Mouse (Mus musculus) urinary bladder, postnatal 0 days (tissue): ENCODE measurements around the gene Gm8947. TPM values are rescaled to one million over a fixed set of nuclear protein-coding genes. Genes with fewer than 3 reads are reported as not detected.

Experiments
- polyA plus RNA-seq: library from polyadenylated mRNA; unstranded; fragments of >200 nt; fragmentation: Nextera tagmentation; extraction: Ambion mirVana; gene quantifications from 2 replicates; pipeline ENCODE4 v1.2.1, GENCODE M21; 2015

Gm8947 gene
- 0.21 TPM in 1 of 2 replicates, not detected in the other for polyA plus RNA-seq

DNA sequence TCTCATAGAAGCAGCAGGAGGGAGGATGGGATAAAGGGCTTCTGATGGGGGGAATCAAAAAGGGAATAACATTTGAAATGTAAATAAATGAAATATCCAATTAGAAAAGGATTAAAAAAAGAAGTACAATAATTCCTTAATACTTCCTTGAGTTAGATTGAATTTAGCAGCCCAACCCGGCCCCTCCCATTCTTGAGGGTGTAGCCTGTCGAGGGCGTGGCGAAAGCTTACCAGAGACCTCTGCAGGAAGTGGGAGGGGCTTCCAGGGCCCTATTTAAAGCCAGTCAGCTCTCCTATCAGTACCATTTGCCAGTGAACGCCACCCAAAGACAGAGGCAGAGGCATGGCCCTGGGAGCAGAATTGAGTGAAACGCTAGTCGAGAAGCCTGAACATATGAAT, at the start of gene Gm8947:
Gm8947 (plus strand) TSS at position 302 of the 400 bp plus-strand sequence.

DNA sequence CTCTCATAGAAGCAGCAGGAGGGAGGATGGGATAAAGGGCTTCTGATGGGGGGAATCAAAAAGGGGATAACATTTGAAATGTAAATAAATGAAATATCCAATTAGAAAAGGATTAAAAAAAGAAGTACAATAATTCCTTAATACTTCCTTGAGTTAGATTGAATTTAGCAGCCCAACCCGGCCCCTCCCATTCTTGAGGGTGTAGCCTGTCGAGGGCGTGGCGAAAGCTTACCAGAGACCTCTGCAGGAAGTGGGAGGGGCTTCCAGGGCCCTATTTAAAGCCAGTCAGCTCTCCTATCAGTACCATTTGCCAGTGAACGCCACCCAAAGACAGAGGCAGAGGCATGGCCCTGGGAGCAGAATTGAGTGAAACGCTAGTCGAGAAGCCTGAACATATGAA, 9.9 kb upstream of the Gm8947 start, which contains the start of gene Gm47985:
Gm47985 (plus strand) TSS at position 272 of the 400 bp plus-strand sequence.

DNA sequence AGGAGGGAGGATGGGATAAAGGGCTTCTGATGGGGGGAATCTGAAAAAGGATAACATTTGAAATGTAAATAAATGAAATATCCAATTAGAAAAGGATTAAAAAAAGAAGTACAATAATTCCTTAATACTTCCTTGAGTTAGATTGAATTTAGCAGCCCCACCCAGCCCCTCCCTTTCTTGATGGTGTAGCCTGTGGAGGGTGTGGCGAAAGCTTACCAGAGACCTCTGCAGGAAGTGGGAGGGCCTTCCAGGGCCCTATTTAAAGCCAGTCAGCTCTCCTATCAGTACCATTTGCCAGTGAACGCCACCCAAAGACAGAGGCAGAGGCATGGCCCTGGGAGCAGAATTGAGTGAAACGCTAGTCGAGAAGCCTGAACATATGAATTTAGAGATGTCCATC, 5.9 kb downstream of the Gm8947 start, which contains the start of gene Gm47995:
Gm47995 (plus strand) TSS at position 329 of the 400 bp plus-strand sequence.

GRCm38 (mm10) chr1:151203818-151204217, 11.6 kb downstream of the Gm8947 start, which contains the start of gene 3110040M04Rik:
Gene 3110040M04Rik (plus strand): TSS chr1:151204121.

GRCm38 (mm10) chr1:151209824-151210355, 17.7 kb downstream of the Gm8947 start, which contains the start of gene Gm47996:
Gene Gm47996 (plus strand): TSS chr1:151210131.

Other genes with a start within 250 kb of the Gm8947 start
- 0.83 and 1.6 TPM in 2 replicates for gene Hmcn1, start 198.9 kb upstream of the Gm8947 start, polyA plus RNA-seq
- gene Gm47985, start 9.8 kb upstream of the Gm8947 start, polyA plus RNA-seq = 0.18 TPM in 1 of 2 replicates, not detected in the other
- gene Gm47995, start 6.1 kb downstream of the Gm8947 start, polyA plus RNA-seq = not detected in 2 replicates
- gene 3110040M04Rik, start 11.7 kb downstream of the Gm8947 start, polyA plus RNA-seq = not detected in 2 replicates
- not detected in 2 replicates for gene Gm47996, start 17.8 kb downstream of the Gm8947 start, polyA plus RNA-seq
- gene Ivns1abp, start 152.1 kb downstream of the Gm8947 start, polyA plus RNA-seq = 52.3 and 58.8 TPM in 2 replicates
- gene Swt1, start 236.1 kb downstream of the Gm8947 start, polyA plus RNA-seq = 13.2 and 22.7 TPM in 2 replicates
- gene Trmt1l, start 236.2 kb downstream of the Gm8947 start, polyA plus RNA-seq = 16.0 and 18.2 TPM in 2 replicates